Mouse (Mus musculus) ES-Bruce4 (cell line): ENCODE measurements around the gene Nrsn2.

Experiments
- CTCF ChIP-seq: IDR thresholded peaks from one replicate; pipeline ENCODE4 v1.8.1; 2011; ENCODE audit warnings: low read depth, low read length
- POLR2A ChIP-seq: IDR thresholded peaks from one replicate; pipeline ENCODE4 v1.8.1; 2011; ENCODE audit warnings: low read length; ENCODE audit not compliant: insufficient read depth

- TF ChIP-seq CTCF (no peak), POLR2A (no peak)
These were observed 50.3 kb downstream of the Nrsn2 start for GRCm38 (mm10) chr2:152326157-152326556.
